Mouse (Mus musculus) thymus, adult 2 months (tissue): ENCODE measurements around the gene Gcsh.

ENCODE experiments used
- CTCF ChIP-seq: fragments of 200-500 bp; IDR thresholded peaks from 2 replicates; pipeline ENCODE4 v1.5.1; 2012; ENCODE audit warnings: mild to moderate bottlenecking, control low read depth, low read length, moderate library complexity, borderline replicate concordance; ENCODE audit not compliant: control insufficient read depth, poor library complexity, insufficient read depth; ENCODE audit errors: extremely low read depth
- POLR2A ChIP-seq: fragments of 200-500 bp; IDR thresholded peaks from 2 replicates; pipeline ENCODE4 v1.6.1; 2012; ENCODE audit warnings: mild to moderate bottlenecking, low read length, control low read depth, moderate library complexity; ENCODE audit not compliant: control insufficient read depth, poor library complexity, insufficient read depth; ENCODE audit errors: extremely low read depth

- TF ChIP-seq CTCF (no peak), POLR2A (no peak)
Measured at GRCm38 (mm10) chr8:116991241-116991640, 2.1 kb downstream of the Gcsh start.
